Mouse (Mus musculus) midbrain, embryonic 15.5 days (tissue): ENCODE measurements around the gene Pi16. TPM values are rescaled to one million over a fixed set of nuclear protein-coding genes. Genes with fewer than 3 reads are reported as not detected.

Source experiments
- ATAC-seq: fragments of 200-750 bp; cut with Nextera tagmentation; replicated peaks from 2 replicates; pipeline ENCODE4 v1.8.0; 2017; ENCODE audit warnings: moderate TSS enrichment
- H3K27ac ChIP-seq: fragments of 300-500 bp; sonication (generic); 2 replicates; pipeline ENCODE4 v1.5.1; 2015; ENCODE audit warnings: mild to moderate bottlenecking, inconsistent platforms
- H3K27me3 ChIP-seq: fragments of 300-500 bp; sonication (generic); replicated peaks from 2 replicates; pipeline ENCODE4 v1.6.1; 2015; ENCODE audit warnings: inconsistent platforms
- H3K36me3 ChIP-seq: fragments of 300-500 bp; sonication (generic); replicated peaks from 2 replicates; pipeline ENCODE4 v1.6.1; 2015; ENCODE audit warnings: inconsistent platforms
- H3K4me1 ChIP-seq: fragments of 300-500 bp; sonication (generic); 2 replicates; pipeline ENCODE4 v1.6.1; 2015; ENCODE audit warnings: inconsistent platforms
- H3K4me2 ChIP-seq: fragments of 300-500 bp; sonication (generic); 2 replicates; pipeline ENCODE4 v1.6.1; 2015; ENCODE audit warnings: inconsistent platforms, mild to moderate bottlenecking, moderate library complexity
- H3K4me3 ChIP-seq: fragments of 300-500 bp; sonication (generic); 2 replicates; pipeline ENCODE4 v1.5.1; 2015; ENCODE audit warnings: mild to moderate bottlenecking, inconsistent platforms
- H3K9ac ChIP-seq: fragments of 300-500 bp; sonication (generic); 2 replicates; pipeline ENCODE4 v1.6.1; 2015; ENCODE audit warnings: mild to moderate bottlenecking, inconsistent platforms
- H3K9me3 ChIP-seq: fragments of 300-500 bp; sonication (generic); 2 replicates; pipeline ENCODE4 v1.6.1; 2016; ENCODE audit warnings: inconsistent platforms
- WGBS: fragments of 180-500 bp; shearing (Covaris S2); methylation state at CpG from one replicate; pipeline ENCODE4 v1.1.7; 2015; ENCODE audit warnings: mixed read lengths; 5-methylcytosine and 5-hydroxymethylcytosine counted together
- polyA plus RNA-seq: library from polyadenylated mRNA; unstranded; fragments of >200 nt; fragmentation: Nextera tagmentation; extraction: Ambion mirVana; gene quantifications from 2 replicates; pipeline ENCODE4 v1.2.1, GENCODE M21; 2015

Pi16 gene
- polyA plus RNA-seq, 1 experiment from 2014 or later = 3.6 TPM

DNA sequence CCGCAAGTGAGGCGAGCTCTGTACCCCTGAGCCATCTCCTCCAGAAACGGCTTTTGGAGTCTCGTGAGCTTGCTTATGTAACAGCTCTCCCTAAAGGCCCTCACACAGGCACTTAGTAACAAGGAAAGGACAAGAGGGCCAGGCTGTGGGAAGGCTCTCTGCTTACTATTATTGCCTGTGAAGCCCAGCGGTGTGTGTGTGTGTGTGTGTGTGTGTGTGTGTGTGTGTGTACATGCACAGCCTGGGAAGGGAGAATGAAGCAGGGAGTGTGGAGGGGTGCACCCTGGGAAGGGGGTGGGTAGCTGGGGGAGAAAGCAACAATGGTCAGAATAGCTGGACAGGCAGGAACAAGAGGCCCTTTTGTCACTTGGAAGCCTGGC, 38.0 kb downstream of the Pi16 start:
- peaks cover 33% of the 10 kb centered on the region for H3K4me1 ChIP-seq
- peak overlapping the region; percentile 51 for H3K9ac ChIP-seq
- H3K4me3 ChIP-seq = no peak overlapping the region
- H3K27ac ChIP-seq = peak overlapping the region; percentile 96
- H3K9me3 ChIP-seq = no peaks in the 10 kb centered on the region
- peak overlapping the region; percentile 58; the same call in 1 of the 2 replicates for H3K4me2 ChIP-seq
- no peaks in the 10 kb centered on the region for H3K27me3 ChIP-seq
- 13% methylated on average over 5 of the region's 5 CpGs for WGBS
- ATAC-seq = no peak
- no peaks in the 10 kb centered on the region for H3K36me3 ChIP-seq

DNA sequence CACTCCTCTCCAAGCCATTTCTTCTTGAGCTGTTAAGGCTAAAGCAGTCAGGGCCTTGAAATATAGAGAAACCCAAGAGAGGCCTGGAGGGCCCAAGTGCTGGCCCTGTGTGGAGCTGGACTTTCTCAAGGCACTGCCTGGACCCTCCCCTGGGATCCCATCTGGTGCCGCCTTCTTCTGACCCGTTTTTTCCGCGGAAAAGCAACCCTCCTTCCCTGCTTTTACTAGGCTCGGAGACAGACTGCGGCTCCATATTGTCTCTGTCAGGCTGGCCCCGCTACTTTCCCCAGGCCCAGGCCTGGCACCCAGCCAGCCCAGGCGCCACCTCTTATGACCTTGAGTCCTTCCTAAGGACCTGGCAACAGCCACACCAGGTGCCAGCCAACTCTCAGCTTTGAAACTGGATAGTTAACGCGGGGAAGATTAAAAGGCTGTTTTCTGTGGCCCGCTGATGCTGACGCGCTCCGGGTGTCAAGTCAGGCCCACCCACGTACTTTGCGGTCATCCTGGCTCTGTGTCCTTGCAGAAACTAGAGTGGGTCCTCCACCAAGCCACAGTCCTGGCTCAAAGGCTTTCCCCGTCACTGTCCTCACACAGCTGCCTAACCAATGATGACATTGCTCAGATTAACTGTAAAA, 38.5 kb downstream of the Pi16 start:
- Histone ChIP-seq H3K36me3 (no peaks in the 10 kb centered on the region), H3K27me3 (no peaks in the 10 kb centered on the region), H3K9ac (peak overlapping the region; percentile 51), H3K4me3 (peak overlapping the region; percentile 33), H3K4me1 (peaks cover 33% of the 10 kb centered on the region), H3K9me3 (no peaks in the 10 kb centered on the region), H3K4me2 (peak overlapping the region; percentile 58), H3K27ac (peak overlapping the region; percentile 96)
- peak; percentile 55 for ATAC-seq
- WGBS = 7% methylated on average over 17 of the region's 17 CpGs

DNA sequence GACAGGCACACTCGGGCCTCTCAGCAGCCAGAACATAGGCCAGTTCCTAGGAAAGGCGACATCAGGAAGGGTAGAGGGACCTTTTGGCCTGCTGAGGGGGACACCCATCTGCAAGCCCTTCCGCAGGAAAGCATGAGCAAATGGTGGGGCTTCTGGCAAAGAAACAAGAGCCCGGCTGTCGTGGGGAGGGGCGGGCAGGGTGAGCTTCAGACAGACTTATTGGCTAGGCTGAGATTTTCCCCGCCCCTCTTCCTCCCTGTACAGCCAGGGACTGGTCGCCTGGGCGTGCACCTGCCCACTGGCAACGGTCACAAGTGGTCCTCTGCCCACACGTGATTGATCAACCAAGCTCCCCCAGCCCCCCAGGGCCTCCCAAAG, 39.0 kb downstream of the Pi16 start:
- peak overlapping the region; percentile 51 for H3K9ac ChIP-seq
- H3K27ac ChIP-seq = peak overlapping the region; percentile 96
- peak overlapping the region; percentile 33 for H3K4me3 ChIP-seq
- peaks cover 33% of the 10 kb centered on the region for H3K4me1 ChIP-seq
- peak; percentile 97 for ATAC-seq
- no peaks in the 10 kb centered on the region for H3K9me3 ChIP-seq
- WGBS = under 1% methylated on average over 11 of the region's 11 CpGs
- no peaks in the 10 kb centered on the region for H3K36me3 ChIP-seq
- no peaks in the 10 kb centered on the region for H3K27me3 ChIP-seq
- H3K4me2 ChIP-seq = peak overlapping the region; percentile 58

DNA sequence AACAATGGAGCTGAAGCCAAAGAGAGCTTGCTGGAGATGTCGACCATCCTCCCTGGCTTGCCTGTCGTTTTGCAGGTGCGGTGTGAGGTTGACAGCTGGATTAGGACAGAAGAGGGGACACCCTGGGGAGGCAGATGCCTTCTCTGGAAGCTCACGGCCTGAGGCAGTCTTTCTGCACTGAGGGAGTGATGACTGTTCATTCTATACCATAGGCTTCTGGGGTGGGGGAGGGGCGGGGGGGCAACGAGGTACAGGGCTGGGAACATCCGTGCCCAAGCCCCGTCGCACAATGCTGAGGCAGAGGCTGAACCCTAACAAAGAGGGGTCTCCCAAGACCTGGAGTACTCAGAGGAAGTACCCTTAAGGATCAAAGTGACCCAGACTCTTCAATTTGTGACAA, 39.4 kb downstream of the Pi16 start:
- H3K4me1 ChIP-seq = peaks cover 33% of the 10 kb centered on the region
- no peaks in the 10 kb centered on the region for H3K9me3 ChIP-seq
- H3K4me2 ChIP-seq = peak overlapping the region; percentile 58
- peak overlapping the region; percentile 51 for H3K9ac ChIP-seq
- peak overlapping the region; percentile 33 for H3K4me3 ChIP-seq
- no peaks in the 10 kb centered on the region for H3K36me3 ChIP-seq
- peak; percentile 77 for ATAC-seq
- peak overlapping the region; percentile 96 for H3K27ac ChIP-seq
- WGBS = 2% methylated on average over 9 of the region's 9 CpGs
- H3K27me3 ChIP-seq = no peaks in the 10 kb centered on the region

DNA sequence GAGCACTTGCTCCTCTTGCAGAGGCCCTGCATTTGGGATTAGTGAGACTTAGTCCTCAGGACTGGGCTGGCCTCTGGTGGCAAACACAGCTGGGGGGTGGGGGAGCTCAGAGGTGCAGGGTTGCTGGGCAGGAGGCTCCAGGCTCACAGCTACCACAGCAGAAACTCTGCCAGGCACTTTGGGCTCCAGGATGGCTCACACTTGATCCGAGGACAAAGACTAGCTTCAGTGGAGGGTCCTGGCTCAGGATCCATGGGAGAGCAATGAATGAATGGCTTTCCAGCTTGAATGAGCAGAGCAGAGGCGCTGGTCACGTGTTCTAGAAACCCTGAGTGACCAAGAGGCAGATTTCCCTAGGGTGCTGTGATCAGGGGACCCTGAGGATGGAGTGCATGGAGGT, 41.4 kb downstream of the Pi16 start:
- Histone ChIP-seq H3K4me2 (no peak overlapping the region), H3K27ac (no peak overlapping the region), H3K4me1 (peaks cover 33% of the 10 kb centered on the region), H3K4me3 (no peak overlapping the region), H3K36me3 (no peaks in the 10 kb centered on the region), H3K9ac (no peak overlapping the region), H3K9me3 (no peaks in the 10 kb centered on the region), H3K27me3 (no peaks in the 10 kb centered on the region)
- ATAC-seq = no peak
- WGBS = 50% methylated on average over 3 of the region's 3 CpGs

DNA sequence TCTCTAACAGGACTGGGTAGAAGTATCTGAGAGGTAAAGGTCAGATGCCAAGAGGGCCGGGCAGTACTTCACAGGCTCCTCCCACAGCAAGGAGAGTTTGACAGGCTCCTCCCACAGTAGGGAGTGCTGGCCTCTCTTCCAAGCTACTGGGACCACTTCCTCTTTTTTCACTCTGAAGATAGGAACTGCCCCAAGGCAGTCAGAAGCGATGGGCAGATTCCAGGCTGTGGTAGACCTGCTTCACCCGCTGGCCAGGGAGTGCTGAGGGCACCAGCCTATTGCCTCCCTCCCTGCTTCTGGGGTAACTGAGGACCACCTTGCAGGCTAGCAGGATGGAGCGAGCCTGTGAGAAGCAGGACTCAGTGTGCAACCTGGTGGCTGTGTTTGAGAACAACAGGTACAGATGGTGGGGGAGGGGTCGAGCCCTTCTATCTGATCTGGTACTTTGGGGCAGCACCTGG, 43.3 kb downstream of the Pi16 start, which contains the start of gene Fgd2:
TSS of gene Fgd2 (plus strand) at position 154 of the 461 bp plus-strand sequence.
- Histone ChIP-seq H3K36me3 (no peaks in the 10 kb centered on the region), H3K9me3 (no peaks in the 10 kb centered on the region), H3K27ac (no peak within 1 kb of the TSS), H3K27me3 (no peaks in the 10 kb centered on the region), H3K4me1 (peaks cover 25% of the 10 kb centered on the region), H3K9ac (no peak within 1 kb of the TSS), H3K4me3 (no peak within 1 kb of the TSS), H3K4me2 (no peak within 1 kb of the TSS)
- ATAC-seq = no peak
- 29% methylated on average over 5 of the region's 5 CpGs for WGBS

DNA sequence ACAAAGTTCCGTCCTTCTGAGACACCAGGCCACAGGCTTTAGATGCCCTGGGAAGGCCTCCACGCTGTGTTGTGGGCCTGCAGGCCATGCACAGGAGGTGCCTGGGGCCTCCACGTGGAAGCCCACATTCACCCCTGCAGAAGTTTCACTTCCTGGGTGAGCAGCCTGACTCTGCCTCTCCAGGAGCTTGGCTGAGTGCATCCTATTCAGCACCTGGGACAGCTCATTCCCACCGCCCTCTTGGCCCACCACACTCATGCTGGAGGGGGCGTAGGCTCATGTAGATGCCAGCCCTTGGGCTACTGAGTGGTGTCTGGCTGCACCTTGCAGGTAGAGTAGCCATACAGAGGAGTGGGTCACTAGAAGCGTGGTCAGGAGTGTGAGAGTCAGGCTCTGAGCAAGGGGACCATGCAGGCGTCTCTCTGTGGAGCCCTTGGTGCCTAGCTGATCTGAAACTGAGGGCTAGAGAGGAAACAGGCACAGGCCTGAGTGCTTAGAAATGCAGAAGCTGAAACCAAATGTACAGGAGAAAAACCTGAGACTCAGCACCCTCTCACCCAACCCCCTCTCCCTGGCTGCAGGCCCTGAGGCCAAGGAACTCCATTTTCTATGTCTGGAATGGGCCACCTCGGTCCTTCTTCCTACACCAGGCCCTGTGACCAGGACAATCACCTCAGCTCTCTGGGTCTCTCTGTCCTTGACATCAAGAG, 44.7 kb downstream of the Pi16 start:
- Histone ChIP-seq H3K4me1 (peaks cover 11% of the 10 kb centered on the region), H3K4me3 (no peak overlapping the region), H3K27me3 (no peaks in the 10 kb centered on the region), H3K4me2 (no peak overlapping the region), H3K9me3 (no peaks in the 10 kb centered on the region), H3K9ac (no peak overlapping the region), H3K36me3 (no peaks in the 10 kb centered on the region), H3K27ac (no peak overlapping the region)
- WGBS = 59% methylated on average over 8 of the region's 8 CpGs
- no peak for ATAC-seq

DNA sequence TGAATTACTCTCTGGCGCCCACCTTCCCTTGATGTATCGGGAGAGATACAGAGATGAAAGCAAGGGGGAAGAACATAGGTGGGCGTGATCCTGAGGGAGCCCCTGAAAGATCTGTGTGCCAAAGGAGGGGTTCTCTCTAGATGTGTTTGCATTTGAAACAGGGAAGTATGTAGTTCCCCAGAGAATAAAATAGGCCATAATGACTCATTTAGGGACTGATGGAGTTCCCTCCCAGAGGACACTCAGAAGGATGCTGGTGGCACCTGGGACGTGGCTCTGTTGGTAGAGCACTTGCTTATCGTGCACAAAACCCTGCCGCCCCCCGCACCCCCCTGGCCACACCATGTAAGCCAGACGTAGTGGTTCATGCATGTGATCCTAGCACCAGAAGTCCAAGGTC, 45.6 kb downstream of the Pi16 start:
- Histone ChIP-seq H3K9me3 (no peaks in the 10 kb centered on the region), H3K4me2 (no peak overlapping the region), H3K4me1 (peaks cover 5% of the 10 kb centered on the region; the same call in 1 of the 2 replicates), H3K27ac (no peak overlapping the region), H3K4me3 (no peak overlapping the region), H3K36me3 (no peaks in the 10 kb centered on the region), H3K9ac (no peak overlapping the region), H3K27me3 (no peaks in the 10 kb centered on the region)
- no peak for ATAC-seq
- 79% methylated on average over 8 of the region's 8 CpGs for WGBS

DNA sequence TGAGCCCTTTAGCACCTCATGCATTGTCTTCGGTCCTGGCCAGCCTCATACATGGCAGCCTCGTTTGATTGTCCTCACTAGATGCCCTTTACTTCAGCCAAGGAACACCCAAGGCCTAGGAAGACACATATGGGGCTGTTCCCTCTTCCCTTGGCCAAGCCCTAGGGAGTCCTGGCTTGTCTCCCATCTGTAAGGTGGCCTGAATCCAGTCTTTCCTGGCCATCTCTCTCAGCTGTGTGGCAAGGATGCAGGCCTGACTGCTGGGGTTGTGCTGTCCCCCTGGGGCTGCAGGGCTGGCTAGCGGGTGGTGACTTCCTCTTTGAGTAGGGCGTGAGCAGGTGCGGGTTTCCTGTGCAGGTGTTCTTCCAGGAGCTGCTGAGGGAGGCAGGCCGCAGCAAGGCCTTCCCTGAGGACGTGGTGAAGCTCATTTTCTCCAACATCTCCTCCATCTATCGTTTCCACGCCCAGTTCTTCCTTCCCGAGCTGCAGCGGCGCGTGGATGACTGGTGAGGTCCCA, 47.7 kb downstream of the Pi16 start:
- Histone ChIP-seq H3K4me3 (no peak overlapping the region), H3K9me3 (no peaks in the 10 kb centered on the region), H3K4me2 (no peak overlapping the region), H3K4me1 (peaks cover 7% of the 10 kb centered on the region; the same call in 1 of the 2 replicates), H3K36me3 (no peaks in the 10 kb centered on the region), H3K27ac (no peak overlapping the region), H3K27me3 (no peaks in the 10 kb centered on the region), H3K9ac (no peak overlapping the region)
- WGBS = 89% methylated on average over 13 of the region's 13 CpGs
- no peak for ATAC-seq

DNA sequence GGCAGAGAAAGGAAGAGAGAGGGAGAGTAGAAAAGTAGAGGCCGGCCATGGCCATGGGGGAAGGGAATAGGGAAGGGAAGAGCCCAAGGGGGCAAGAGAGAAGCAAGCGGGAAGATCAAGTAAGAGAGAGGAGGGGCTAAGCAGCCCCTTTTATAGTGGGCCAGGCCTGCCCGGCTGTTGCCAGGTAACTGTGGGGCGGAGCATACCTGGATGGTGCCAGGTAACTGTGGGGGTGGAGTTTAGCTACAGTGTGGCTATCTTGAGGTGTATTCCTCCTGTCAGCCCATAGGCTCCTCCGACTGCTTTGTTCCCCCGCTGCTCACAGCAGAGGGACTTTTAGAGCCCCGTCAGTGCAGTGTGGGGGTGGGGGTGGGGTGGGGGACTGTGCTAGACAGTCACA, 51.2 kb downstream of the Pi16 start:
- Histone ChIP-seq H3K4me1 (peaks cover 7% of the 10 kb centered on the region; the same call in 1 of the 2 replicates), H3K4me3 (no peak overlapping the region), H3K36me3 (no peaks in the 10 kb centered on the region), H3K9ac (no peak overlapping the region), H3K27ac (no peak overlapping the region), H3K27me3 (no peaks in the 10 kb centered on the region), H3K4me2 (no peak overlapping the region), H3K9me3 (no peaks in the 10 kb centered on the region)
- no peak for ATAC-seq
- 19% methylated on average over 7 of the region's 7 CpGs for WGBS

DNA sequence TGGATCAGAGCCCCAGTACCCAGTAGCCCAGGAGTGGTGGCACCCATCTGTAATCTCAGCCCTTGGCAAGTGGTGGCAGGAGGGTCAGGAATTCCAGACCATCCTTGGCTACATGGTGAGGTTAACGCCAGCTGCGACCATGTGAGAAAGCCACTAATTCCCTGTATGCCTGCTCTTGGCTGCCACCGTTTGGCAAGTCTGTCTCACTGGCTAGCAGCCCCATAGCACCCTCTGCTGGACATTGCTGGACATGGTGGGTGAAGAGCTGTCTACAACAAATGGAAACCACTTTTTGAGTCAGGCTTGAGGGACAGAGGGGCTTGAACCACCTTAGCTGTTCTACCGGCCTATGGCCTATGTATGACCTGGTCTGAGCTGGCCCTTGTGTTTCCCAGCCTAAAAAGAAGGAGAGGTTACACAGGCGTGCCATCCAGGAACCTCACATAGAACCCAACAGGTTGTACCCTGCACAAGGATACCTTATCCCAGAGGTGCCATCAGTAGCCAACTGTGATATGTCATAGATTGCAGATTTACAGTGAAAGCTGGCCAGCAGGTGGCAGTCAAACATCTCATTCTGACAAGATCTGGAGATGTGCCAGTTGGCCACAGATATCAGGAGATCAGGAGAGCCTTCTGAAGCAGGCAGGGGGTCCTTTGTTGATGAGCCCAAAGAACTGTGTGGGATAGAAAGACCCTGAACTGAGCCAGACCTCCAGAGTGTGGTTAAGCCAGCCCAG, 53.7 kb downstream of the Pi16 start:
- H3K9me3 ChIP-seq = no peaks in the 10 kb centered on the region
- WGBS = 8% methylated on average over 5 of the region's 5 CpGs
- no peaks in the 10 kb centered on the region for H3K36me3 ChIP-seq
- H3K27ac ChIP-seq = 0 out of 2 replicates have a peak overlapping the region, but pooled peaks have one; percentile 12
- H3K9ac ChIP-seq = no peak overlapping the region
- H3K27me3 ChIP-seq = no peaks in the 10 kb centered on the region
- peak; percentile 48 for ATAC-seq
- no peak overlapping the region for H3K4me3 ChIP-seq
- no peak overlapping the region for H3K4me2 ChIP-seq
- peaks cover 7% of the 10 kb centered on the region; the same call in 1 of the 2 replicates for H3K4me1 ChIP-seq

DNA sequence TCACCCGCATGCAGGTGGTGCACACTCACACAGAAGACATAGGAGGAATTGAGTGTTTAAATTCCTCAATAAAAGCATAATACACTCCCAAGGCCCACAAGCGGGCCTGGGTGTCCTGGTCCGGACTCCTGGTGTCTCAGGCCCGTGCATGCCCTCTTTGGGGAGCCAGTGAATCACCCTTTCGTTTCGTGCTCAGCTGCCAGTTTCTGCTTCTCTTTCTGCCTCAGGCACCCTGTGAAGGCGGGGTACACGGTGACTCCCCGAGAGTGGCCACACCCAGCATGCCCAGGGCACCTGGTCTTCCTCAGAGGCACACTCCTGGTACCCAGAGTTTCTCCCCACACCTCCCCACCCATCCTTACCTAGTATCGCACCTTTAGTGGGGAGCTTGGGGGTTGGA, 58.4 kb downstream of the Pi16 start:
- WGBS = 88% methylated on average over 10 of the region's 10 CpGs
- Histone ChIP-seq H3K27ac (no peak overlapping the region), H3K9me3 (no peaks in the 10 kb centered on the region), H3K27me3 (no peaks in the 10 kb centered on the region), H3K4me3 (no peak overlapping the region), H3K4me1 (no peaks in the 10 kb centered on the region), H3K36me3 (no peaks in the 10 kb centered on the region), H3K4me2 (no peak overlapping the region), H3K9ac (no peak overlapping the region)
- no peak for ATAC-seq
